Mouse (Mus musculus): ENCODE measurements at regions not wholly inside any gene's neighbourhood (a gene's known extent, or its start where the extent isn't known, plus 50 kb on each side); places are given as distances from the start of the nearest gene placed in this dataset.

GRCm38 (mm10) chr8:103409121-103409551, 623.7 kb upstream of the Cdh11 start:
- WGBS = 70% methylated on average over 2 of the region's 2 CpGs
- H3K4me2 ChIP-seq (ENCODE audit: low read length) = no peak overlapping the region
- ATAC-seq = no peak
- no peaks in the 10 kb centered on the region for H3K36me3 ChIP-seq (ENCODE audit: control insufficient read depth, insufficient read depth, low read length)
- H3K27ac ChIP-seq (ENCODE audit: low read depth, low read length) = no peak overlapping the region
- H3K4me1 ChIP-seq (ENCODE audit: control insufficient read depth, insufficient read depth, low read depth, low read length) = no peaks in the 10 kb centered on the region
- H3K4me3 ChIP-seq (ENCODE audit: low read length) = no peak overlapping the region
- H3K9ac ChIP-seq (ENCODE audit: low read depth, low read length) = no peak overlapping the region
- no peaks in the 10 kb centered on the region for H3K27me3 ChIP-seq (replicated peaks; ENCODE audit: control insufficient read depth, insufficient read depth, low read length)
- no peaks in the 10 kb centered on the region for H3K9me3 ChIP-seq (ENCODE audit: control insufficient read depth, low read length)

GRCm38 (mm10) chr8:103412731-103413130, 627.3 kb upstream of the Cdh11 start:
- Histone ChIP-seq H3K4me3 (ENCODE audit: low read length) (no peak overlapping the region), H3K27me3 (replicated peaks; ENCODE audit: control insufficient read depth, insufficient read depth, low read length) (no peaks in the 10 kb centered on the region), H3K9me3 (ENCODE audit: control insufficient read depth, low read length) (no peaks in the 10 kb centered on the region), H3K27ac (ENCODE audit: low read depth, low read length) (no peak overlapping the region), H3K4me1 (ENCODE audit: control insufficient read depth, insufficient read depth, low read depth, low read length) (no peaks in the 10 kb centered on the region), H3K9ac (ENCODE audit: low read depth, low read length) (no peak overlapping the region), H3K4me2 (ENCODE audit: low read length) (no peak overlapping the region), H3K36me3 (ENCODE audit: control insufficient read depth, insufficient read depth, low read length) (no peaks in the 10 kb centered on the region)
- ATAC-seq = no peak
- 68% methylated on average over 7 of the region's 7 CpGs for WGBS

GRCm38 (mm10) chr8:103413589-103414575, 628.4 kb upstream of the Cdh11 start:
- Histone ChIP-seq H3K4me3 (ENCODE audit: low read length) (no peak overlapping the region), H3K27ac (ENCODE audit: low read depth, low read length) (no peak overlapping the region), H3K9me3 (ENCODE audit: control insufficient read depth, low read length) (no peaks in the 10 kb centered on the region), H3K4me2 (ENCODE audit: low read length) (no peak overlapping the region), H3K27me3 (replicated peaks; ENCODE audit: control insufficient read depth, insufficient read depth, low read length) (no peaks in the 10 kb centered on the region), H3K36me3 (ENCODE audit: control insufficient read depth, insufficient read depth, low read length) (no peaks in the 10 kb centered on the region), H3K4me1 (ENCODE audit: control insufficient read depth, insufficient read depth, low read depth, low read length) (no peaks in the 10 kb centered on the region), H3K9ac (ENCODE audit: low read depth, low read length) (no peak overlapping the region)
- no peak for ATAC-seq
- 61% methylated on average over 11 of the region's 11 CpGs for WGBS

GRCm38 (mm10) chr8:103422313-103422973, 637.0 kb upstream of the Cdh11 start:
- H3K9ac ChIP-seq (ENCODE audit: low read depth, low read length) = no peak overlapping the region
- H3K27ac ChIP-seq (ENCODE audit: low read depth, low read length) = no peak overlapping the region
- no peaks in the 10 kb centered on the region for H3K4me1 ChIP-seq (ENCODE audit: control insufficient read depth, insufficient read depth, low read depth, low read length)
- WGBS = 91% methylated on average over 2 of the region's 2 CpGs
- no peak for ATAC-seq
- no peaks in the 10 kb centered on the region for H3K27me3 ChIP-seq (replicated peaks; ENCODE audit: control insufficient read depth, insufficient read depth, low read length)
- no peaks in the 10 kb centered on the region for H3K9me3 ChIP-seq (ENCODE audit: control insufficient read depth, low read length)
- no peaks in the 10 kb centered on the region for H3K36me3 ChIP-seq (ENCODE audit: control insufficient read depth, insufficient read depth, low read length)
- H3K4me2 ChIP-seq (ENCODE audit: low read length) = no peak overlapping the region
- H3K4me3 ChIP-seq (ENCODE audit: low read length) = no peak overlapping the region

GRCm38 (mm10) chr8:103425967-103426366, 640.5 kb upstream of the Cdh11 start:
- Histone ChIP-seq H3K36me3 (ENCODE audit: control insufficient read depth, insufficient read depth, low read length) (no peaks in the 10 kb centered on the region), H3K27me3 (replicated peaks; ENCODE audit: control insufficient read depth, insufficient read depth, low read length) (no peaks in the 10 kb centered on the region), H3K4me1 (ENCODE audit: control insufficient read depth, insufficient read depth, low read depth, low read length) (no peaks in the 10 kb centered on the region), H3K4me2 (ENCODE audit: low read length) (no peak overlapping the region), H3K4me3 (ENCODE audit: low read length) (no peak overlapping the region), H3K9me3 (ENCODE audit: control insufficient read depth, low read length) (no peaks in the 10 kb centered on the region), H3K27ac (ENCODE audit: low read depth, low read length) (no peak overlapping the region), H3K9ac (ENCODE audit: low read depth, low read length) (no peak overlapping the region)
- ATAC-seq = no peak
- 58% methylated on average over 1 of the region's 1 CpGs for WGBS

GRCm38 (mm10) chr8:103430874-103431492, 645.5 kb upstream of the Cdh11 start:
- Histone ChIP-seq H3K4me3 (ENCODE audit: low read length) (no peak overlapping the region), H3K4me1 (ENCODE audit: control insufficient read depth, insufficient read depth, low read depth, low read length) (no peaks in the 10 kb centered on the region), H3K9ac (ENCODE audit: low read depth, low read length) (no peak overlapping the region), H3K4me2 (ENCODE audit: low read length) (no peak overlapping the region), H3K9me3 (ENCODE audit: control insufficient read depth, low read length) (no peaks in the 10 kb centered on the region), H3K36me3 (ENCODE audit: control insufficient read depth, insufficient read depth, low read length) (no peaks in the 10 kb centered on the region), H3K27ac (ENCODE audit: low read depth, low read length) (no peak overlapping the region), H3K27me3 (replicated peaks; ENCODE audit: control insufficient read depth, insufficient read depth, low read length) (no peaks in the 10 kb centered on the region)
- no peak for ATAC-seq
- WGBS = 94% methylated on average over 3 of the region's 3 CpGs

GRCm38 (mm10) chr8:103433532-103434105, 648.2 kb upstream of the Cdh11 start:
- Histone ChIP-seq H3K4me1 (ENCODE audit: control insufficient read depth, insufficient read depth, low read depth, low read length) (no peaks in the 10 kb centered on the region), H3K9ac (ENCODE audit: low read depth, low read length) (no peak overlapping the region), H3K36me3 (ENCODE audit: control insufficient read depth, insufficient read depth, low read length) (no peaks in the 10 kb centered on the region), H3K27ac (ENCODE audit: low read depth, low read length) (no peak overlapping the region), H3K9me3 (ENCODE audit: control insufficient read depth, low read length) (no peaks in the 10 kb centered on the region), H3K27me3 (replicated peaks; ENCODE audit: control insufficient read depth, insufficient read depth, low read length) (no peaks in the 10 kb centered on the region), H3K4me3 (ENCODE audit: low read length) (no peak overlapping the region), H3K4me2 (ENCODE audit: low read length) (no peak overlapping the region)
- no peak for ATAC-seq
- WGBS = 95% methylated on average over 6 of the region's 6 CpGs

- Histone ChIP-seq H3K27me3 (replicated peaks; ENCODE audit: control insufficient read depth, insufficient read depth, low read length) (no peaks in the 10 kb centered on the region), H3K9ac (ENCODE audit: low read depth, low read length) (no peak overlapping the region), H3K9me3 (ENCODE audit: control insufficient read depth, low read length) (no peaks in the 10 kb centered on the region), H3K4me1 (ENCODE audit: control insufficient read depth, insufficient read depth, low read depth, low read length) (no peaks in the 10 kb centered on the region), H3K27ac (ENCODE audit: low read depth, low read length) (no peak overlapping the region), H3K4me2 (ENCODE audit: low read length) (no peak overlapping the region), H3K36me3 (ENCODE audit: control insufficient read depth, insufficient read depth, low read length) (no peaks in the 10 kb centered on the region), H3K4me3 (ENCODE audit: low read length) (no peak overlapping the region)
- ATAC-seq = no peak
- 88% methylated on average over 6 of the region's 6 CpGs for WGBS
Observed at GRCm38 (mm10) chr8:103438995-103439717, 653.7 kb upstream of the Cdh11 start.

Data from hindbrain, embryonic 16.5 days (tissue).